Mouse (Mus musculus): ENCODE results near the gene Ank. TPM values are rescaled to one million over a fixed set of nuclear protein-coding genes. Genes with fewer than 3 reads are reported as not detected.

Gene Ank
- polyA plus RNA-seq, 1 experiment: 9.7 TPM

GRCm38 (mm10) chr15:27477630-27478029 lies 11.2 kb downstream of the Ank start:
- Histone ChIP-seq H3K9ac (ENCODE audit: low read depth, poor library complexity, severe bottlenecking) (no peak overlapping the region), H3K4me1 (ENCODE audit: control insufficient read depth, insufficient read depth, low read length) (peaks cover 4% of the 10 kb centered on the region), H3K27ac (ENCODE audit: insufficient read depth, low read length) (no peak overlapping the region), H3K9me3 (replicated peaks; ENCODE audit: control insufficient read depth, insufficient read depth, low read length, poor library complexity, severe bottlenecking) (no peaks in the 10 kb centered on the region), H3K4me3 (ENCODE audit: low read depth, low read length) (no peak overlapping the region), H3K36me3 (ENCODE audit: control insufficient read depth, insufficient read depth, low read length, poor library complexity, severe bottlenecking) (no peaks in the 10 kb centered on the region), H3K27me3 (ENCODE audit: control insufficient read depth, insufficient read depth, low read length, poor library complexity, severe bottlenecking) (no peaks in the 10 kb centered on the region)
- TF ChIP-seq EP300 (IDR thresholded peaks at IDR 0.05; ENCODE audit: insufficient read depth, low read depth, low read length) (no peak), CTCF (IDR thresholded peaks at IDR 0.05; ENCODE audit: low read depth, low read length) (no peak), POLR2A (IDR thresholded peaks at IDR 0.05; ENCODE audit: insufficient read depth, low read length) (no peak)

- peaks cover 5% of the 10 kb centered on the region for H3K4me1 ChIP-seq (ENCODE audit: control insufficient read depth, insufficient read depth, low read length)
- H3K36me3 ChIP-seq (ENCODE audit: control insufficient read depth, insufficient read depth, low read length, poor library complexity, severe bottlenecking): no peaks in the 10 kb centered on the region
- H3K27ac ChIP-seq (ENCODE audit: insufficient read depth, low read length): no peak overlapping the region
- TF ChIP-seq EP300 (IDR thresholded peaks at IDR 0.05; ENCODE audit: insufficient read depth, low read depth, low read length) (no peak), CTCF (IDR thresholded peaks at IDR 0.05; ENCODE audit: low read depth, low read length) (no peak)
- H3K9me3 ChIP-seq (replicated peaks; ENCODE audit: control insufficient read depth, insufficient read depth, low read length, poor library complexity, severe bottlenecking): no peaks in the 10 kb centered on the region
- H3K4me3 ChIP-seq (ENCODE audit: low read depth, low read length): no peak overlapping the region
- no peak overlapping the region for H3K9ac ChIP-seq (ENCODE audit: low read depth, poor library complexity, severe bottlenecking)
- H3K27me3 ChIP-seq (ENCODE audit: control insufficient read depth, insufficient read depth, low read length, poor library complexity, severe bottlenecking): no peaks in the 10 kb centered on the region
Observed at GRCm38 (mm10) chr15:27480333-27481015, 14.0 kb downstream of the Ank start.

GRCm38 (mm10) chr15:27481956-27482355 lies 15.5 kb downstream of the Ank start:
- no peaks in the 10 kb centered on the region for H3K27me3 ChIP-seq (ENCODE audit: control insufficient read depth, insufficient read depth, low read length, poor library complexity, severe bottlenecking)
- H3K9me3 ChIP-seq (replicated peaks; ENCODE audit: control insufficient read depth, insufficient read depth, low read length, poor library complexity, severe bottlenecking): no peaks in the 10 kb centered on the region
- H3K9ac ChIP-seq (ENCODE audit: low read depth, poor library complexity, severe bottlenecking): no peak overlapping the region
- H3K27ac ChIP-seq (ENCODE audit: insufficient read depth, low read length): no peak overlapping the region
- TF ChIP-seq CTCF (IDR thresholded peaks at IDR 0.05; ENCODE audit: low read depth, low read length): no peak
- H3K4me1 ChIP-seq (ENCODE audit: control insufficient read depth, insufficient read depth, low read length): peaks cover 2% of the 10 kb centered on the region
- H3K36me3 ChIP-seq (ENCODE audit: control insufficient read depth, insufficient read depth, low read length, poor library complexity, severe bottlenecking): no peaks in the 10 kb centered on the region
- H3K4me3 ChIP-seq (ENCODE audit: low read depth, low read length): no peak overlapping the region

DNA sequence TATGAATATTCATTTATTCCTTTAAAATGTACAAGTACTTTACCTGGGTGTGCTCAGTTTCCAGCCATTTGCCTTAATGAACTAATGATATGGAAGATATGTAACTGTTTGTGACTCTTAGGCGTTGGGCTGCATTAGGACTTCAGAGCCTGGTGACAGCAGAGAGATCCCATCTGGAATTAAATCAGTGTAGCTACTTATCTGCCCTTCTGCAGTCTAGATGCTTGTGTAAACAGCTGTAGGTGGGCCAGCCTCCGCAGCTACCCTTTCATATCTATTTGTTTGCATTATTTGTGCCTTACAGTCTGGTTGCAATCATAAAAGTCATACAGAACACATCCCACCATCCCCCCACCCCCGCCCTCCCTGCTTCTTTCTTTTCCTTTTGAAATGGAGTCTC lies 16.7 kb downstream of the Ank start:
- H3K27ac ChIP-seq (ENCODE audit: insufficient read depth, low read length): no peak overlapping the region
- no peaks in the 10 kb centered on the region for H3K36me3 ChIP-seq (ENCODE audit: control insufficient read depth, insufficient read depth, low read length, poor library complexity, severe bottlenecking)

DNA sequence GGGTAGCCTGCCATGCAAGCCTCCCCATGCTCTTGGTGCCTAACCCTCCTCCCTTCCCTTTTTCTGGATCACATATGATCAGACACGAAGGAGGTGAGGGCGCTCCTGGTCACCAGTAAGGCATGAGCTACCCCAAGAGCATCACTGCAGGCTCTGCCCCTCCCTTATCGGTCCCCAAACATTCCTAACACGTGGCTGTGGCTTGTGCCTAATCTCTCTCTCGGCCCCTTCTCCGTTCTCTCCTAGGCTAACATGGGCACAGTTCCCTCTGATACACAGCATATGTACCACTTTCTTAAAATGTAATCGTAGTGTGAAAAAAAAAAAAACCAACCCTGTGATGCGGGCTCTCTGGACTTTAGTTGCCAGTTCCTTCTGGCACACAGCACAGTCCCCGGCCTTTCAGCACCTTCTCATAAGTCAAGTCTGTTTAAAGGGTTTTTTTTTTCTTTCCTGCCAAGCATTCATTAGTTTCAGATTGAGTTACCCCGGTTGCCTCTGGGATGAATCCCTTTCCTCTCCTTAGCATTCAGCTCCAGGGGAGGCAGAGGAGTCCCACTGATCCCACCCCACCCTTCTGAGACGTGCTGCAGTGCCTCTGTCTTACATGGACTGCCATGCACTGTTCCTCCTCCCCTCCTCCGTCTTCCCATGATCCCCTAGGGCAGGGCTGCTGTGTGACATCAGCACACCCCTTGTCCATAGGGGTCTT lies 19.2 kb downstream of the Ank start:
- Histone ChIP-seq H3K4me1 (ENCODE audit: control insufficient read depth, insufficient read depth, low read length) (peaks cover 2% of the 10 kb centered on the region), H3K4me3 (ENCODE audit: low read depth, low read length) (no peak overlapping the region), H3K27me3 (ENCODE audit: control insufficient read depth, insufficient read depth, low read length, poor library complexity, severe bottlenecking) (no peaks in the 10 kb centered on the region), H3K27ac (ENCODE audit: insufficient read depth, low read length) (no peak overlapping the region), H3K36me3 (ENCODE audit: control insufficient read depth, insufficient read depth, low read length, poor library complexity, severe bottlenecking) (no peaks in the 10 kb centered on the region), H3K9me3 (replicated peaks; ENCODE audit: control insufficient read depth, insufficient read depth, low read length, poor library complexity, severe bottlenecking) (no peaks in the 10 kb centered on the region), H3K9ac (ENCODE audit: low read depth, poor library complexity, severe bottlenecking) (no peak overlapping the region)
- TF ChIP-seq EP300 (IDR thresholded peaks at IDR 0.05; ENCODE audit: insufficient read depth, low read depth, low read length) (no peak), CTCF (IDR thresholded peaks at IDR 0.05; ENCODE audit: low read depth, low read length) (no peak), POLR2A (IDR thresholded peaks at IDR 0.05; ENCODE audit: insufficient read depth, low read length) (no peak)

More for the DNA sequence above, 16.7 kb downstream of the Ank start:
- Histone ChIP-seq H3K4me3 (ENCODE audit: low read depth, low read length) (no peak overlapping the region), H3K9me3 (replicated peaks; ENCODE audit: control insufficient read depth, insufficient read depth, low read length, poor library complexity, severe bottlenecking) (no peaks in the 10 kb centered on the region), H3K27me3 (ENCODE audit: control insufficient read depth, insufficient read depth, low read length, poor library complexity, severe bottlenecking) (no peaks in the 10 kb centered on the region), H3K9ac (ENCODE audit: low read depth, poor library complexity, severe bottlenecking) (no peak overlapping the region), H3K4me1 (ENCODE audit: control insufficient read depth, insufficient read depth, low read length) (peaks cover 2% of the 10 kb centered on the region)
- TF ChIP-seq EP300 (IDR thresholded peaks at IDR 0.05; ENCODE audit: insufficient read depth, low read depth, low read length) (no peak), POLR2A (IDR thresholded peaks at IDR 0.05; ENCODE audit: insufficient read depth, low read length) (no peak), CTCF (IDR thresholded peaks at IDR 0.05; ENCODE audit: low read depth, low read length) (no peak)

DNA sequence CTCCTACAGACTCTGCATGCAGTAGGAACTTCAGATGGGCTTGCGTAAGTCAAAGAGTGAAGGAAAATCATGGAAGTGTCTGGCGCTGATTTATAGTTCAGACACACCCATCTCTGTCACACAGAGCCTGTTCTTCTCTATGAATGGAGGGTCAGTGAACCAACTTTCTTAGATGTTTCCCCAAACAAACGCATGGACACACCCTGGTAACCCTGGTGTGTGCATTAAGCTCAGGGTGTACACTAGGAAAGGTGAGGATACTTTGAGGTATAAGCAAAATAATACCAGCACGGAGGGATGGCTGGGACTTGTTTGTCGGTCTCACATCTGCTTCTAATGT lies 19.8 kb downstream of the Ank start:
- TF ChIP-seq EP300 (IDR thresholded peaks at IDR 0.05; ENCODE audit: insufficient read depth, low read depth, low read length) (no peak), POLR2A (IDR thresholded peaks at IDR 0.05; ENCODE audit: insufficient read depth, low read length) (no peak), CTCF (IDR thresholded peaks at IDR 0.05; ENCODE audit: low read depth, low read length) (no peak)
- Histone ChIP-seq H3K36me3 (ENCODE audit: control insufficient read depth, insufficient read depth, low read length, poor library complexity, severe bottlenecking) (no peaks in the 10 kb centered on the region), H3K27ac (ENCODE audit: insufficient read depth, low read length) (no peak overlapping the region), H3K9me3 (replicated peaks; ENCODE audit: control insufficient read depth, insufficient read depth, low read length, poor library complexity, severe bottlenecking) (no peaks in the 10 kb centered on the region), H3K4me3 (ENCODE audit: low read depth, low read length) (no peak overlapping the region), H3K4me1 (ENCODE audit: control insufficient read depth, insufficient read depth, low read length) (peaks cover 2% of the 10 kb centered on the region), H3K9ac (ENCODE audit: low read depth, poor library complexity, severe bottlenecking) (no peak overlapping the region), H3K27me3 (ENCODE audit: control insufficient read depth, insufficient read depth, low read length, poor library complexity, severe bottlenecking) (no peaks in the 10 kb centered on the region)

Measured in ES-Bruce4 (cell line).